Mouse (Mus musculus): ENCODE results near the gene Hpca. TPM values are rescaled to one million over a fixed set of nuclear protein-coding genes. Genes with fewer than 3 reads are reported as not detected.

Gene Hpca
- polyA plus RNA-seq, 1 experiment from 2014 or later: 26.4 TPM

Other genes with a start within 250 kb of the Hpca start
- gene Trim62, start 238.5 kb downstream of the Hpca start, polyA plus RNA-seq (2014; fragmentation: Nextera tagmentation; extraction: Ambion mirVana): 22.4 and 27.3 TPM in 2 replicates
- 18.0 and 19.6 TPM in 2 replicates for gene Azin2, start 159.6 kb downstream of the Hpca start, polyA plus RNA-seq (2014; fragmentation: Nextera tagmentation; extraction: Ambion mirVana)
- 54.5 and 63.3 TPM in 2 replicates for gene Ak2, start 130.1 kb downstream of the Hpca start, polyA plus RNA-seq (2014; fragmentation: Nextera tagmentation; extraction: Ambion mirVana)
- gene Rnf19b, start 63.8 kb downstream of the Hpca start, polyA plus RNA-seq (2014; fragmentation: Nextera tagmentation; extraction: Ambion mirVana): 33.8 and 35.3 TPM in 2 replicates
- gene Tmem54, start 16.5 kb downstream of the Hpca start, polyA plus RNA-seq (2014; fragmentation: Nextera tagmentation; extraction: Ambion mirVana): not detected in 2 replicates
- gene Fndc5, start 15.0 kb upstream of the Hpca start, polyA plus RNA-seq (2014; fragmentation: Nextera tagmentation; extraction: Ambion mirVana): 5.6 and 8.0 TPM in 2 replicates
- gene S100pbp, start 67.7 kb upstream of the Hpca start, polyA plus RNA-seq (2014; fragmentation: Nextera tagmentation; extraction: Ambion mirVana): 18.2 and 23.7 TPM in 2 replicates
- gene Yars, start 67.7 kb upstream of the Hpca start, polyA plus RNA-seq (2014; fragmentation: Nextera tagmentation; extraction: Ambion mirVana): 116 and 122 TPM in 2 replicates
- 7.0 and 8.4 TPM in 2 replicates for gene C77080, start 139.4 kb upstream of the Hpca start, polyA plus RNA-seq (2014; fragmentation: Nextera tagmentation; extraction: Ambion mirVana)
- 0.34 and 0.54 TPM in 2 replicates for gene Sync, start 165.6 kb upstream of the Hpca start, polyA plus RNA-seq (2014; fragmentation: Nextera tagmentation; extraction: Ambion mirVana)
- 280 and 349 TPM in 2 replicates for gene Rbbp4, start 213.3 kb upstream of the Hpca start, polyA plus RNA-seq (2014; fragmentation: Nextera tagmentation; extraction: Ambion mirVana)
- gene Zbtb8os, start 213.7 kb upstream of the Hpca start, polyA plus RNA-seq (2014; fragmentation: Nextera tagmentation; extraction: Ambion mirVana): 22.9 and 26.3 TPM in 2 replicates